Mouse (Mus musculus) liver, embryonic 14.5 days (tissue): ENCODE data around the gene Hsd17b12.

Source experiments
- CTCF ChIP-seq: IDR thresholded peaks from 2 replicates; pipeline ENCODE4 v1.5.1; 2016; ENCODE audit warnings: antibody characterized with exemption, low read depth, control low read depth
- EP300 ChIP-seq: IDR thresholded peaks from 2 replicates; pipeline ENCODE4 v1.6.1; 2016; ENCODE audit warnings: antibody characterized with exemption, low read depth

DNA sequence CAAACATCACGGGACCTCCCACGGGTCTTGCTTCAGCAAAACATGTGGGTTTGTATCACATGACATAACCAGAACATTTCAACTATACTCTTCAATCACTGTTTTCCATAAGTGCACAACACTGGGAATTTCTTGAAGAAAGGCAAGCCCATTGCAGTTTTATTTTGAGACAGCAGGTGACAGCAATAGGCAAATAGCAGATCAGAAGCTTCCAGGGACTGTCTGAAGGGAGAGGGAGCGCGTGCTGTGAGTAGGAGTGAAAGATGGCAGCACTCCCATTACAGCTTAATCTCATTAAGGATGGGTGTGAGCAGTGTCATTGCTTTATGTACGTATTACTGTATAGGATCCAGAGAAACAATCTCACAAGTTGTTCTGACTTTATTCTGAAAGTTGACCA, 88.3 kb downstream of the Hsd17b12 start:
- TF ChIP-seq CTCF (no peak), EP300 (no peak)
